Mouse (Mus musculus) CD8-positive naive resting alpha-beta T cell, adult 2 months (primary cell): ENCODE data around the gene Dab1.

Experiments used
- DNase-seq, 2 experiments: peaks; one replicate each; pipeline ENCODE4 v3.0.0; 2022; ENCODE audit warnings: low read depth in 2 of 2, low spot score in 2 of 2

Gene Dab1

GRCm38 (mm10) chr4:104366894-104367740 lies 748.0 kb downstream of the Dab1 start:
- DNase-seq: no peak

DNA sequence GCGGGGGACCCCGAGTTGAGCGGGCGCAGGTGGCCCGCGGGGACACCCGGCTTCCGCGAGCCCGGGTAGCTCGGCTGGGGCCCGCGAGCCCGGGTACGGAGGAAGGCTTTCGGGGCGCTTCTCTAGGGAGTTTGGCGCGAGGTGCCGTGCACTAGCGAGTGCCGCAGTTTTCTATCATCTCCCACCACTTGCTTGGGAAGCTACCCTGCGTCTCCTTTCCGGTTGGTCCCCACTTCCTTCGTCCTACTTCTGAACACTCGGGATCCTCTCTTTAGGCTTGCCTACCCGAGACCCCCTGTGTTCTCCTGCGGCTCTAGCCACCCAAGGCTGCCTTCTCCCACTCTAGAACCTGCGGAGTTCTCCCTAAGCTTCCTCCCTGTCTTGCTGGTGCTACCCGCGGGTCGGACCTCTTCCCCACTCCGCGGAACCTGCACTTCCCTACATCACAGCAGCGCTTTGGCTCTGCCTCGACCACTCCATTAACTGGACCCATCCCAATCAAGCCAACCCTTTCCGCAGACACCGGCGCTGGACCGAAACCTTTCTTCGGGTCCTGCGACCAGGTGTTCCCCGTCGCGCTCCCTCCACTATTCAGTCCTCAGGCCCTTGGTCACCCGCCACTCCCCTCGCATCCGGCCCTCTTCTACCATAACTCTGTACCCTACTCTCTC lies 748.7 kb downstream of the Dab1 start:
- DNase-seq: no peak

DNA sequence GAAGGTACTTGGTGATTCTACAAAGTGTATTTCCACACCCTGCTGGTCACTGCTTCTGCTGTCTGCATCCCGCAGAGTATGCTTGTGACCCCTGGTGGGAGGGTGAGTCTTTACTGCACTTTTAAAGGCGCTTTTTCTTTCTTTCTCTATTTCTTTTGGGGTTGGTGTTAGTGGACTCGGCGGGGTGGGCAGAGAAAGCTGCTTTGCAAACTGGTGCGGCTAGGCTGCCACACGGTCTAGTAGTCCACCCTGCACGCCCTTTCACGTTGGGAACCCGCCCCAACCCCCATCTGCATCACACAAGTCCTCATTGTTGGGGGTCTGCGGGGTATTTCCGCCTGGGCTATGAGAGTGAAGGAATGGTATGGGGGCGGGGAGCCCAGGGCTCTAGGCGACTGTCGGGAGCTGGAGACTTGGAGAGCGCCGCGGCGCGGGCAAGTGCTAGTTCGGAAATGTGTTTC lies 749.4 kb downstream of the Dab1 start:
- DNase-seq: no peak

- no peak for DNase-seq
Measured at GRCm38 (mm10) chr4:104369091-104369490, 749.9 kb downstream of the Dab1 start.

DNA sequence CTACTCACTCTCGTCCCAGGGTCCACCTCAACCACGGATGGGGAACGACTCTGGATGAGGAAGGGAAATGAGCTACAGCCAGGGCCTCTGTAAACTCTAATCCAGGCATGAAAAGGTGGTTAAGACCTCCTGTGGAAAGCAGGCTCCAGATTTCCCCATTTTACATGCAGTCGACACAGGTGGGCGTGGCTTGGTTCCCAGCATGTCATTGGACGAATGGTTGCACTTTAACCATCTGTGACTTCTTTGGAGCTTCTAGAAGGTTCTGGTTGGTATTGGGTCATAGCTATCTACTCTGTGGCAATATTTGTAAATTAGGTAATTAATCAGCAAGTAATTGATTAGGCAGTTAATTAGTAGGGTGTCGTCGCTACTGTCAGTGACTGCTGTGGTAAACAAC lies 752.0 kb downstream of the Dab1 start:
- no peak for DNase-seq

- no peak for DNase-seq
Measured at GRCm38 (mm10) chr4:104374191-104374590, 755.0 kb downstream of the Dab1 start.

DNA sequence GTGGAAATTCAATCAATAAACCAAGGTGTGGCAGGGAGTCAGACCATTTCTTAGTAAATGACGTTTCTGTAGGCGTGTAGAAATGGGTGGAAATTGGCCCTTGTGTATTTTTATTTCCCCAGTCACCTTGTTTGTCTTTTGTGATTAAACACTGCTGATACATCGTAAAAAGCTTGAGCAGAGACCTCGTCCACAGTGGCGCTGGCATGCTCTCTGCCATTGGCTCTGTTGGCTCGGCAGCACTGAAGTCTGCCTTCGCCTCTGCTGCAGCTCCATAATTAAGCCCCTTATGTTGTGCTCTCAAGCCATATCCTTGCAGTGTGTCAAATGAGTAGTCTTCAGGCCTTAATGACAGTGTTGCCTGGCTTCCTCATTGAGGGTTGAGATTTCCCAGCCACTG lies 765.5 kb downstream of the Dab1 start:
- DNase-seq: no peak

- DNase-seq: no peak
Measured at GRCm38 (mm10) chr4:104385272-104385671, 766.1 kb downstream of the Dab1 start.

- DNase-seq: no peak
Measured at GRCm38 (mm10) chr4:104395515-104395914, 776.4 kb downstream of the Dab1 start.

GRCm38 (mm10) chr4:104396095-104396494 lies 776.9 kb downstream of the Dab1 start:
- DNase-seq: no peak

GRCm38 (mm10) chr4:104399106-104399730 lies 780.1 kb downstream of the Dab1 start:
- DNase-seq: no peak

GRCm38 (mm10) chr4:104404099-104404498 lies 784.9 kb downstream of the Dab1 start:
- no peak for DNase-seq

GRCm38 (mm10) chr4:104410922-104411321 lies 791.8 kb downstream of the Dab1 start:
- DNase-seq: no peak

- no peak for DNase-seq
Measured at GRCm38 (mm10) chr4:104415482-104415881, 796.3 kb downstream of the Dab1 start.

DNA sequence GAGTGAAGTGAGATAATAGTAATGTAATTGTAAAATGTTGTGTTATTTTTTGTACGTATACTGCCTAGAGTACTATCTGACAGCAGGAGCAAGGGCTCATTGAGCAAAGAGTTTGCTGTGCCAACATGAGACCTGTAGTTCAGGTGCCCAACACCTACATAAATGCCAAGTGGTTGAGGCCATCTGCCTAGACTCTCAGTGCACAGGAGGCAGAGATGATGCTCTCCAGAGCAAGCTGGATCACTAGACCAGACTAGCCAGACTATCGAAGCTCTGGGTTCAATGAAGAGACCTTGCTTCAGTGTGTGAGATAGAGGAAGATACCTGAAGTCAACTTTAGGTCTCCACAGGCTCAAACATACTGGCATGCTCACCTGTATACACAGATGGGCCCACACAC lies 799.2 kb downstream of the Dab1 start:
- DNase-seq: no peak

DNA sequence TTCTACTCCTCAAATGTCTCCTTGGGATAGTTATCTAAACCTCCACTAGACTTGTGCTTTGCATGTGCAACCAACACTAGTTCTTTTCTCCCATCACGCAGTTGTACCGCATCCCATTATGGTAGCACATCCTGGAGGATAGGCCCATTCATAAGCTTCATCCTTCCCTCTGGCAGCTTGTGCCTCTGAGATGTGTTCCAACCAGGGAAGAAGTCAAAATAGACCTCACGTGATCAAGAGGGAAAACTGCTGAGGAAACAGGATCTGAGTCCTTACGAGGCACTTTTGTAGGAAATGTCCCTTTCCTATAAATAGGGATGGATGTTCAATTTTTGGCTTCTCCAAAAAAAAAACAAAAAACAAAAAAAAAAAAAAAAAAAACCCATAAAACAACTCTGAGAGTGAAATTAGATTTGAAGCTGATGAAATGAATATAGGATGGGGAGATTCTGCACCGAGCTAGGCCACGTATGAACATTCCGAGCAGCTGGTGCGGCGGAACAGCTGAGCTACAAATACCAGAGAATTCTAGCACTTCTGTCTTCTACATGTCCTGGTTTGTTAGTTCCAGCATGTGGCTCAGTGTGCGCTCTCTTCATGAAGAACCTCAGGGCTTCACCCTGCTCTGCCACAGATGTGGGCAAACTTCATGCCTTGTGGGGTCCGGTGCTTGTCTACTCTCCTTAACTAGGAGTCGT lies 802.0 kb downstream of the Dab1 start:
- no peak for DNase-seq

DNA sequence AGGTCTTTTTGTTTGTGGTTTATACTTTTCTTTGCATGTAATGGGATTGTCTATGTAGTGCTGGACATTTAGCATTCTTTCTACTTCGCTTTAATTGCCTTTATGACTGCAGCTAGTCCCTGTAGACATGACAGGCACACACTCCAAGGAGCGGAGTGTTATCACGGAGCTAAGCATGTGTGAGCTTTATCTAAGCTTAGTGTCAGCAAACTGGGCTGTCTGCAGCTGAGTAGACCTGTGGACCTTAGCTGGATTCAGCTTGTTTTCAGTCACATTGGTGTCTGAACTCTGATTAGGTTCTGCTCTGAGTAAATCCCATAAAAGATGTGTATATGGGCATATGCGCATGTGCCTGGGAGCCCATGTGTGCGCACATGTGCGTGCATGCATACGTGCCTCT lies 810.0 kb downstream of the Dab1 start:
- no peak for DNase-seq

GRCm38 (mm10) chr4:104431231-104431855 lies 812.2 kb downstream of the Dab1 start:
- no peak for DNase-seq

GRCm38 (mm10) chr4:104432150-104432549 lies 813.0 kb downstream of the Dab1 start:
- no peak for DNase-seq

DNA sequence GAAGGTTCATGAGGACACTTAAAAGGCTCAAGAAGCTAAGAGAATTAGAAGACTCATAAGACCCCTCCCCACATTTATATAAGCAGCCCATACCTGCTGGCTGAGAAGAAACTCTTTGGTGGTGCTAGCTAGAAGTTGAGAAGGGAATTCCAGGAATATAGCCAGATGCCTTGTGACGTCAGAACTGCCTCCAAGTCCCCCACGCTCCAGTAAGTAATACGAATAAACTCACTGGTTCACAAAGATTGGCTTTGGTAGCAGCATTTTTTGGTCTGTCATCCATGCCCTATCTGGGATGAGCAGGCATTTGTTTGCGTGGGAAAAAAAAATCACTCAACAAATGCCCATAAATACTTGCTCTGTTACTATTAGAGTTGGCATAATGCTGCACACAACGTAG lies 816.6 kb downstream of the Dab1 start:
- no peak for DNase-seq

DNA sequence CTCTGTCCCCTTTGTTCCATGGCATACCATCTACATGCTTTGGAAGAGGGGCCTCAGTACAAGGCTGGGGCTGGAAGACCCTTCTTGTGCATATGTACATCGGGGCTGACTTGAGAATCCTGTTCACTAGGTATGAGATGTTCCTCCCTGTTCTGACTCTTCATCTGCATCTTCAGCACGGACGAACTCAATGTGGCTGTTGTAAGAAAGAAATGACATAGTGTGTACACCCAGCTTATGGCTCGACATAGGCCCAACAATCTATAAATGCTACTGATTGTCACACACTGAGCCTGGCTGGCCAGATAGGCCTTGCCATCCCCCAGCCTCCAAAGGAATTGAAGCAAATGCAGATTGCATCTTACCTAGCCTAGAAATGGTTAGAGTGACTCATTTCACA lies 817.3 kb downstream of the Dab1 start:
- no peak for DNase-seq
